Mouse (Mus musculus): ENCODE results near the gene Frmd8. TPM values are rescaled to one million over a fixed set of nuclear protein-coding genes. Genes with fewer than 3 reads are reported as not detected.
"Not testable (repeated sequence)": the region's sequence is repeated elsewhere in the genome, so short reads cannot be mapped to it uniquely, and the experiment has no call there.

Gene Frmd8
- polyA plus RNA-seq, 1 experiment: 24.6 TPM

- DNase-seq (ENCODE audit: low read depth, low spot score): no peak
- 92% methylated on average over 7 of the region's 7 CpGs for WGBS
Observed at GRCm38 (mm10) chr19:5828905-5829304, 46.2 kb downstream of the Frmd8 start.

GRCm38 (mm10) chr19:5828155-5828554 lies 46.9 kb downstream of the Frmd8 start:
- DNase-seq (ENCODE audit: low read depth, low spot score): no peak
- WGBS: 88% methylated on average over 3 of the region's 3 CpGs

GRCm38 (mm10) chr19:5827456-5828154 lies 47.5 kb downstream of the Frmd8 start:
- no peak for DNase-seq (ENCODE audit: low read depth, low spot score)
- WGBS: 79% methylated on average over 9 of the region's 9 CpGs

- 86% methylated on average over 6 of the region's 6 CpGs for WGBS
- no peak for DNase-seq (ENCODE audit: low read depth, low spot score)
Observed at GRCm38 (mm10) chr19:5827044-5827443, 48.0 kb downstream of the Frmd8 start.

- DNase-seq (ENCODE audit: low read depth, low spot score): no peak
- WGBS: 61% methylated on average over 4 of the region's 4 CpGs
Observed at GRCm38 (mm10) chr19:5826731-5827002, 48.4 kb downstream of the Frmd8 start.

- DNase-seq (ENCODE audit: low read depth, low spot score): no peak
- 87% methylated on average over 5 of the region's 5 CpGs for WGBS
Observed at GRCm38 (mm10) chr19:5825901-5826730, 49.0 kb downstream of the Frmd8 start.

- WGBS: 75% methylated on average over 10 of the region's 10 CpGs
- DNase-seq (ENCODE audit: low read depth, low spot score): no peak
Observed at GRCm38 (mm10) chr19:5824826-5825617, 50.1 kb downstream of the Frmd8 start.

GRCm38 (mm10) chr19:5824043-5824825 lies 50.8 kb downstream of the Frmd8 start:
- no peak for DNase-seq (ENCODE audit: low read depth, low spot score)
- 37% methylated on average over 22 of the region's 22 CpGs for WGBS

- 58% methylated on average over 9 of the region's 9 CpGs for WGBS
- no peak for DNase-seq (ENCODE audit: low read depth, low spot score)
Observed at GRCm38 (mm10) chr19:5823266-5823839, 51.7 kb downstream of the Frmd8 start.

GRCm38 (mm10) chr19:5822834-5823205 lies 52.3 kb downstream of the Frmd8 start:
- WGBS: 72% methylated on average over 7 of the region's 7 CpGs

GRCm38 (mm10) chr19:5822174-5822833 lies 52.8 kb downstream of the Frmd8 start:
- 49% methylated on average over 12 of the region's 12 CpGs for WGBS
- no peak for DNase-seq (ENCODE audit: low read depth, low spot score)

More at GRCm38 (mm10) chr19:5822834-5823205, 52.3 kb downstream of the Frmd8 start:
- DNase-seq (ENCODE audit: low read depth, low spot score): no peak

GRCm38 (mm10) chr19:5821847-5822173 lies 53.3 kb downstream of the Frmd8 start:
- WGBS: 64% methylated on average over 5 of the region's 5 CpGs
- no peak for DNase-seq (ENCODE audit: low read depth, low spot score)

GRCm38 (mm10) chr19:5819549-5819948 lies 55.5 kb downstream of the Frmd8 start:
- DNase-seq (ENCODE audit: low read depth, low spot score): no peak
- 53% methylated on average over 12 of the region's 12 CpGs for WGBS

GRCm38 (mm10) chr19:5818590-5818977 lies 56.5 kb downstream of the Frmd8 start:
- 68% methylated on average over 6 of the region's 6 CpGs for WGBS
- no peak for DNase-seq (ENCODE audit: low read depth, low spot score)

GRCm38 (mm10) chr19:5817703-5818589 lies 57.1 kb downstream of the Frmd8 start:
- WGBS: 11% methylated on average over 21 of the region's 21 CpGs
- no peak for DNase-seq (ENCODE audit: low read depth, low spot score)

- peak; percentile 84 for DNase-seq (ENCODE audit: low read depth, low spot score)
- 32% methylated on average over 4 of the region's 4 CpGs for WGBS
Observed at GRCm38 (mm10) chr19:5815928-5816327, 59.1 kb downstream of the Frmd8 start.

GRCm38 (mm10) chr19:5815010-5815409 lies 60.1 kb downstream of the Frmd8 start:
- DNase-seq (ENCODE audit: low read depth, low spot score): no peak
- WGBS: 16% methylated on average over 7 of the region's 7 CpGs

GRCm38 (mm10) chr19:5814048-5814447 lies 61.0 kb downstream of the Frmd8 start:
- 63% methylated on average over 1 of the region's 1 CpGs for WGBS
- not testable (repeated sequence) for DNase-seq (ENCODE audit: low read depth, low spot score)
